Mouse (Mus musculus): ENCODE measurements around the gene Akap1. TPM values are rescaled to one million over a fixed set of nuclear protein-coding genes. Genes with fewer than 3 reads are reported as not detected.
A peak's percentile ranks its signal among the peaks of the same experiment; 100 is the strongest.

Gene Akap1
- polyA plus RNA-seq, 1 experiment from 2014 or later: 16.0 TPM

GRCm38 (mm10) chr11:88852806-88853205 lies 11.6 kb downstream of the Akap1 start:
- 84% methylated on average over 4 of the region's 4 CpGs for WGBS
- Histone ChIP-seq H3K4me3 (no peak overlapping the region), H3K27me3 (no peaks in the 10 kb centered on the region), H3K27ac (no peak overlapping the region), H3K9ac (no peak overlapping the region), H3K36me3 (no peaks in the 10 kb centered on the region), H3K9me3 (no peaks in the 10 kb centered on the region), H3K4me2 (no peak overlapping the region), H3K4me1 (peaks cover 47% of the 10 kb centered on the region)
- ATAC-seq (ENCODE audit: insufficient number of reproducible peaks, insufficient read depth, low FRiP score, low TSS enrichment, low read depth): no peak

- no peak overlapping the region for H3K4me2 ChIP-seq
- 87% methylated on average over 15 of the region's 15 CpGs for WGBS
- H3K27ac ChIP-seq: no peak overlapping the region
- no peaks in the 10 kb centered on the region for H3K36me3 ChIP-seq
- no peak for ATAC-seq (ENCODE audit: insufficient number of reproducible peaks, insufficient read depth, low FRiP score, low TSS enrichment, low read depth)
- no peak overlapping the region for H3K4me3 ChIP-seq
- no peaks in the 10 kb centered on the region for H3K27me3 ChIP-seq
- H3K4me1 ChIP-seq: peaks cover 33% of the 10 kb centered on the region
- no peaks in the 10 kb centered on the region for H3K9me3 ChIP-seq
- no peak overlapping the region for H3K9ac ChIP-seq
These were observed 13.1 kb downstream of the Akap1 start for GRCm38 (mm10) chr11:88851049-88851825.

- WGBS: 80% methylated on average over 3 of the region's 3 CpGs
- Histone ChIP-seq H3K4me2 (no peak overlapping the region), H3K9me3 (no peaks in the 10 kb centered on the region), H3K36me3 (peaks cover 13% of the 10 kb centered on the region), H3K27ac (peak overlapping the region; percentile 44; the same call in 1 of the 2 replicates), H3K27me3 (no peaks in the 10 kb centered on the region), H3K9ac (no peak overlapping the region), H3K4me3 (no peak overlapping the region), H3K4me1 (peaks cover 21% of the 10 kb centered on the region)
- no peak for ATAC-seq (ENCODE audit: insufficient number of reproducible peaks, insufficient read depth, low FRiP score, low TSS enrichment, low read depth)
These were observed 14.7 kb downstream of the Akap1 start for GRCm38 (mm10) chr11:88849732-88850131.

- H3K27ac ChIP-seq: no peak overlapping the region
- no peaks in the 10 kb centered on the region for H3K27me3 ChIP-seq
- peaks cover 21% of the 10 kb centered on the region for H3K4me1 ChIP-seq
- ATAC-seq (ENCODE audit: insufficient number of reproducible peaks, insufficient read depth, low FRiP score, low TSS enrichment, low read depth): no peak
- no peak overlapping the region for H3K4me2 ChIP-seq
- H3K4me3 ChIP-seq: no peak overlapping the region
- WGBS: 62% methylated on average over 8 of the region's 8 CpGs
- H3K36me3 ChIP-seq: peaks cover 18% of the 10 kb centered on the region
- H3K9me3 ChIP-seq: no peaks in the 10 kb centered on the region
- H3K9ac ChIP-seq: 0 out of 2 replicates have a peak overlapping the region, but pooled peaks have one; percentile 32
These were observed 15.1 kb downstream of the Akap1 start for GRCm38 (mm10) chr11:88849284-88849683.

- no peak for ATAC-seq (ENCODE audit: insufficient number of reproducible peaks, insufficient read depth, low FRiP score, low TSS enrichment, low read depth)
- H3K9ac ChIP-seq: 0 out of 2 replicates have a peak overlapping the region, but pooled peaks have one; percentile 32
- no peak overlapping the region for H3K4me2 ChIP-seq
- H3K36me3 ChIP-seq: peaks cover 25% of the 10 kb centered on the region
- 31% methylated on average over 5 of the region's 5 CpGs for WGBS
- no peaks in the 10 kb centered on the region for H3K27me3 ChIP-seq
- H3K4me3 ChIP-seq: no peak overlapping the region
- H3K27ac ChIP-seq: no peak overlapping the region
- H3K9me3 ChIP-seq: no peaks in the 10 kb centered on the region
- H3K4me1 ChIP-seq: peaks cover 21% of the 10 kb centered on the region
These were observed 15.8 kb downstream of the Akap1 start for GRCm38 (mm10) chr11:88848590-88848989.

- no peak for ATAC-seq (ENCODE audit: insufficient number of reproducible peaks, insufficient read depth, low FRiP score, low TSS enrichment, low read depth)
- no peak overlapping the region for H3K9ac ChIP-seq
- H3K4me2 ChIP-seq: no peak overlapping the region
- no peak overlapping the region for H3K4me3 ChIP-seq
- peaks cover 21% of the 10 kb centered on the region for H3K4me1 ChIP-seq
- 77% methylated on average over 8 of the region's 8 CpGs for WGBS
- H3K27ac ChIP-seq: no peak overlapping the region
- H3K36me3 ChIP-seq: peaks cover 29% of the 10 kb centered on the region
- no peaks in the 10 kb centered on the region for H3K9me3 ChIP-seq
- no peaks in the 10 kb centered on the region for H3K27me3 ChIP-seq
These were observed 16.9 kb downstream of the Akap1 start for GRCm38 (mm10) chr11:88847281-88848006.

- peaks cover 35% of the 10 kb centered on the region for H3K36me3 ChIP-seq
- no peak overlapping the region for H3K4me3 ChIP-seq
- H3K27ac ChIP-seq: no peak overlapping the region
- no peak overlapping the region for H3K4me2 ChIP-seq
- ATAC-seq (ENCODE audit: insufficient number of reproducible peaks, insufficient read depth, low FRiP score, low TSS enrichment, low read depth): no peak
- H3K4me1 ChIP-seq: peaks cover 16% of the 10 kb centered on the region
- no peaks in the 10 kb centered on the region for H3K27me3 ChIP-seq
- WGBS: 85% methylated on average over 5 of the region's 5 CpGs
- no peaks in the 10 kb centered on the region for H3K9me3 ChIP-seq
- no peak overlapping the region for H3K9ac ChIP-seq
These were observed 20.0 kb downstream of the Akap1 start for GRCm38 (mm10) chr11:88844384-88844783.

GRCm38 (mm10) chr11:88843305-88843704 lies 21.1 kb downstream of the Akap1 start:
- no peak for ATAC-seq (ENCODE audit: insufficient number of reproducible peaks, insufficient read depth, low FRiP score, low TSS enrichment, low read depth)
- Histone ChIP-seq H3K9ac (no peak overlapping the region), H3K4me2 (no peak overlapping the region), H3K27me3 (no peaks in the 10 kb centered on the region), H3K27ac (no peak overlapping the region), H3K36me3 (peaks cover 43% of the 10 kb centered on the region), H3K4me3 (no peak overlapping the region), H3K9me3 (no peaks in the 10 kb centered on the region), H3K4me1 (peaks cover 5% of the 10 kb centered on the region; the same call in 1 of the 2 replicates)
- whole genome bisulfite sequencing: 82% methylated on average over 10 of the region's 10 CpGs

- Histone ChIP-seq H3K27me3 (no peaks in the 10 kb centered on the region), H3K9ac (no peak overlapping the region), H3K36me3 (peaks cover 45% of the 10 kb centered on the region), H3K4me1 (0 out of 2 replicates have a peak, but pooled peaks cover 2% of the 10 kb centered on the region), H3K4me2 (no peak overlapping the region), H3K9me3 (no peaks in the 10 kb centered on the region), H3K27ac (no peak overlapping the region), H3K4me3 (no peak overlapping the region)
- no peak for ATAC-seq (ENCODE audit: insufficient number of reproducible peaks, insufficient read depth, low FRiP score, low TSS enrichment, low read depth)
- WGBS: 90% methylated on average over 13 of the region's 13 CpGs
These were observed 21.9 kb downstream of the Akap1 start for GRCm38 (mm10) chr11:88842315-88842975.

GRCm38 (mm10) chr11:88841406-88841805 lies 23.0 kb downstream of the Akap1 start:
- no peaks in the 10 kb centered on the region for H3K9me3 ChIP-seq
- ATAC-seq (ENCODE audit: insufficient number of reproducible peaks, insufficient read depth, low FRiP score, low TSS enrichment, low read depth): no peak
- H3K36me3 ChIP-seq: peaks cover 56% of the 10 kb centered on the region
- H3K4me1 ChIP-seq: 0 out of 2 replicates have a peak, but pooled peaks cover 2% of the 10 kb centered on the region
- no peak overlapping the region for H3K4me3 ChIP-seq
- no peaks in the 10 kb centered on the region for H3K27me3 ChIP-seq
- H3K4me2 ChIP-seq: no peak overlapping the region
- H3K9ac ChIP-seq: no peak overlapping the region
- H3K27ac ChIP-seq: no peak overlapping the region
- WGBS: 74% methylated on average over 6 of the region's 6 CpGs

- no peak overlapping the region for H3K9ac ChIP-seq
- 0 out of 2 replicates have a peak, but pooled peaks cover 2% of the 10 kb centered on the region for H3K4me1 ChIP-seq
- WGBS: 74% methylated on average over 10 of the region's 10 CpGs
- no peak for ATAC-seq (ENCODE audit: insufficient number of reproducible peaks, insufficient read depth, low FRiP score, low TSS enrichment, low read depth)
- no peak overlapping the region for H3K4me2 ChIP-seq
- H3K4me3 ChIP-seq: no peak overlapping the region
- H3K27ac ChIP-seq: no peak overlapping the region
- peaks cover 58% of the 10 kb centered on the region for H3K36me3 ChIP-seq
- H3K27me3 ChIP-seq: no peaks in the 10 kb centered on the region
- H3K9me3 ChIP-seq: no peaks in the 10 kb centered on the region
These were observed 23.5 kb downstream of the Akap1 start for GRCm38 (mm10) chr11:88840724-88841350.
